Mouse (Mus musculus) adrenal gland, postnatal 4 days (tissue): ENCODE data around the gene Myb. TPM values are rescaled to one million over a fixed set of nuclear protein-coding genes. Genes with fewer than 3 reads are reported as not detected.

ENCODE experiments used
- DNase-seq, 2 experiments: peaks; one replicate each; pipeline ENCODE4 v3.0.0; 2021 to 2022; ENCODE audit warnings: low spot score in 2 of 2, mixed read lengths in 2 of 2
- total RNA-seq, 2 experiments: library from RNA; stranded (reverse); gene quantifications; 2 replicates each; pipeline ENCODE4 v1.2.3; 2021

Gene Myb
- total RNA-seq, 2 experiments from 2014 or later, result 2.1 to 2.2 TPM

DNA sequence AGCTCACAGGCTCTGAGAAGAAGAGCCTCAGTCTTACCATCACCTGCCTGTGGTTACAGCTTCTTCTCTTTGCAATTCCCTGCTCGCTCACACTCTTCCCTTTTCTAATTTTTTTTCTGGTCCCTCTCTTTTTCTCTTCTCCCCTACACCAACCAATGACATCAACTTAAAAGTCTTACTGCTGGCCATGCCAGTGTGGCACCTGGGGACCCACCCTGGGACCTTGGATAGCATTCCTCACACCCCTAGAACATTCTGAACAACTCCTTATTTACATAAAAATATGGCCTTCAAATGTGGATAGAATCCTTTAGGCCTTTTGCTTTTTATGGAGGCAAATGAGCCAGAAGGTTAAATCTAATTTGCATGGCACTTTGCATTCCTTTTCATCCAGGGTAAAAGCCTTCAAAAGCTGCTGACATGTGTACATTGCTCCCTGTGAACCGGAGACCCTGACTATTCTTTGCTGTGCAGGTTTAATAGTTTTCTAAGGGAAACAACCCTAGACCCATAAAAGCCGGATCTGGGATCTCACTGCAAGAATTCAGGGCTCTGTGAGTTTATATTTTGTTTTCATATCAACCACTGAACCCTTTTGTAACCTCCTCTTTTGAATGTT is 73.1 kb downstream of the Myb start:
- no peak for DNase-seq

DNA sequence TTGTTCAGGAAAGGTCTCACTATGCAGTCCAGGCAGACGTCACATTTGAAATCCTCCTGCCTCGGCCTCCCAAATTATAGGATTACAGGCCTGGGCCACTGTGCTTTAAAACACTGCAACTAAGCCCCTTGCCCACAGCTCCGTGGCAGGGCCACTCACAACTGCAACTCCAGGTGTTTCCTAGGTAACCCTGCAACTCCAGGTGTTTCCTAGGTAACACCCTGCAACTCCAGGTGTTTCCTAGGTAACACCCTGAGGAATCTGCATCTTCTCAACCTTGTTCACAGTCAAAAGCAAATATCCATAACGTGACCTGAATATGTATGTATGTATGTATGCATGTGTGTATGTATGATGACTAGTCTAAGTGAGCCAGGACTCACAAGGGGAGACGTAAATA is 75.7 kb downstream of the Myb start:
- DNase-seq, result no peak

DNA sequence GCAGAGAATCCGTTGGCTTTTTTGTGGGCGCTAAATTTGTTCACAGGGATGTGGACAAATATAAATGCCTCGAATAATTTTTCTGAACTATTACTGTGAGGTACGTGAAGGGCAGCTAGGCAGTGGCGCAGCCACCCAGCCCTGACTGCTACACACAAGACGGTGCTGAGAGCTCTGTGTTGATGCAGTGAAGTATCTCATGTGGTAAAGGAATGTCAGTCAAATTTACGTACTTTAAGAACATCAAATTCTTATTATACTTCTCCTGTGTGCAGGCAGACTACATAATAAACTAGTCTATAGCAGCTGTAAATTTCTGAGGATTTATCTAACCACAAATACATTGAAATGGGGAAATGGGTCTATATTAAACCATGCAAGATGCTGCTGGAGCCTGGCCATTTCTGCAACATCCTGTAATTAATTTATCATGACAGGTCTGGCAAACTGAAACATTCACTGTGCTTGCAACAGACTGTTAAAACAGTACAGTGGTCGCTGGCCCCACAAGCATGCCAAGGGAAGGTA is 77.3 kb downstream of the Myb start:
- no peak for DNase-seq

DNA sequence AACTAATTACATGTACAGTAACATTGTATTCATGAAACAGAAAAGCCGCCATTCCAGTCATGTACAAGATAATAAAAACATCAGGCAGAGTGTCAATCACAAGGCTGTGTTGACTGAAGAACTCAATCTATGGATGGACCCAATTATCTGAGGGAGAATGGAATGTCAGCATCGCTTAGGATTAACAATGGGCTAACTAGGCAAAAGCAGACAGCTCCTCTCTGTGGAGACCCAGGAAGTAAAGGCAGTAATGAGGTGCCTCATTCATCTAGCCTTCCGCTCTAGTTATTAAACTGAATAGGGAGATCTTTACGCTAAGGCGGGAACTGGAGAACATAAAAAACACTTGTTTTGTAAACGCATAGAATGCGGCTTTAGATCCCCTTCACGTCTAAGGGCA is 78.3 kb downstream of the Myb start:
- no peak for DNase-seq

DNA sequence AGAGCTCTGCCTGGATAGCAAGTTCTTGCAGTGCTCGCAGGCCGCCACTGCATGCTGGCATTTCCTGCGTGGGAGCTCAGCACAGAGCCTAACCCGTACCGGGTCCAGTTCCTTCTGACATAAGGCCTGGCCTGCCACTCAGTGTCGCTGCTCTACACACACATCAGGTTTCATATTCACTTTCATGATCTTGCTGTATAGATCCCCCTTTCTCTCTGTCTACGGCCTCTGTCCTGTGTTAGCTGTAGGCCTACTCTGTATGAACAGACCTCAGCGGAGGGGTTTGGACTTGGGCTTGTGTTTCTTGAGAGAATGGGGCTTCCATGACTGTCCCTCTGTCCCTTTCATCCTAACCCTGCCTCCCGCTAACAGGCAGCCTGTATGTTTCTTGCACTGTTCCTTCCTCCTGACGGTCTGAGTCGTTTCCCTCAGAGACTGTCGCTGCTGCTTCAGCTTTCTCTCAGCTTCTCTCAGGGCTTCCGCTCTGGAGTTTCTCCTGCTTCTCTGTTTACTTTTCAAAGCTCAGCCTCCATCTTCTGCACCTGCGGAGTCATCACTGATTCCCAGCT is 83.5 kb downstream of the Myb start:
- no peak for DNase-seq

DNA sequence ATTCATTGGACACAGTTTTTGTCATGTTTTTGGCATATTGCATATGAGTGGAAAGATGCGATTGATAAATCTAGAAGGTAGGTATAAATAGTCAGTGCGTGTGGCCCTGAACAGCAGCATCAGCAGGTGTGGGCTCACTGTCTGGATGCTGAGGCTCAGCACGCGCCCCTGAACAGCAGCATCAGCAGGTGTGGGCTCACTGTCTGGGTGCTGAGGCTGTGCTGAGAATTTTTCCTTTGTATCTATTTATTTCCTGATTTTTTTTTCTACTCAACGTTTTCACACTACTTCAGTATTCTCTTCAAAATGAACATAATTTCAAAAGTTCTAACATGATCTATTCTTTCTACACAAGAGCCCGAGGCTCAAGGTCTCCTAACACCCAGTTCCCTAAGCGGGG is 84.1 kb downstream of the Myb start:
- DNase-seq, result no peak

DNA sequence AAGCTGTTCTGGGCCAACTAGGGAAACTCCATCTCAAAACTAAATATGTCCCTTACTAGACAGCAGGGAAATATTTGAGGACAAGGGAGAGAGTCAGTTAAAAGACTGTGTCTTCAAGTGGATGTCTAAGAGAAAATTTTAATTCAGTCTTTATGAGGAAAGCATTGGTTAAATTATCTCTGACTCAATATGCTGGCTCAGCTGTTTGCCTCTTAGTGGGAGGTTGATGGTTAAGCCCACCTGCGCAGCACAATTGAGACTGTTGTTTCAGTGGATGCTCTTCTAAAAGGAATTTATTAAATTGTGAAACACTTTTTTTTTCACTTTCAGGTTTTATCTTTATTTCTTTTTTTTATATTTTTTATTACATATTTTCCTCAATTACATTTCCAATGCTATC is 84.6 kb downstream of the Myb start:
- no peak for DNase-seq

Other genes with a start within 250 kb of the Myb start
- 10 to 100 TPM; 35.0 to 37.9 TPM for gene Ahi1, start 208.4 kb downstream of the Myb start, total RNA-seq
- 10 to 100 TPM; 68.9 to 70.3 TPM for gene Hbs1l, start 135.0 kb upstream of the Myb start, total RNA-seq
- gene Aldh8a1, start 216.3 kb upstream of the Myb start, total RNA-seq, result 10 to 100 TPM in 1 of 2 experiments, under 1 TPM in 1; 0.78 to 11.8 TPM